Mouse (Mus musculus): ENCODE data around the gene Bend4. TPM values are rescaled to one million over a fixed set of nuclear protein-coding genes. Genes with fewer than 3 reads are reported as not detected.

Gene Bend4
- polyA plus RNA-seq, 1 experiment from 2014 or later, result 10.5 TPM

DNA sequence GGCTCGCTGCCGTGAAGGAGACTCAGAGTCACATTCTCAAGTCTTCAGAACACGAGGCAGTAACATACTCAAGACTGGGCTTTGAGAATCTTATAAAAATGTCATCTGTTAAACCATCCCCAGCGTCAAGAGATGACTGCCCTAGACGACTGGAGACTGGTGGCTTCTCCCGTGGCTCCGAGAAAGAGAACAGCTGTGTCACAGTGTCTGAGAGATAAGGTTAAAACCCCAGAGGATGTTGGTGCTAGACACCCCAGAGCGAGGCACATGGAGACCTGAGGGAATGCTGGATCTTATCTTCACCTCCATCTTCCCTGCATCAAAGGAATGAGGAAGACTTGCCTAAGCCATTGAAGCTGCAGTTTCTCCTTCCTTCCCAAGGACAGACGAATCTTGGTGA, 23.2 kb downstream of the Bend4 start:
- Histone ChIP-seq H3K4me3 (no peak overlapping the region), H3K27ac (replicated peaks) (no peak overlapping the region), H3K9me3 (no peaks in the 10 kb centered on the region), H3K27me3 (replicated peaks; ENCODE audit: low read depth, poor library complexity, severe bottlenecking) (no peaks in the 10 kb centered on the region), H3K36me3 (replicated peaks) (peaks cover 21% of the 10 kb centered on the region), H3K4me1 (0 out of 2 replicates have a peak, but pooled peaks cover 5% of the 10 kb centered on the region)
- no peak for DNase-seq (ENCODE audit: low spot score)
- 87% methylated on average over 9 of the region's 9 CpGs for WGBS

- WGBS, result 84% methylated on average over 7 of the region's 7 CpGs
- 0 out of 2 replicates have a peak, but pooled peaks cover 5% of the 10 kb centered on the region for H3K4me1 ChIP-seq
Observed at GRCm38 (mm10) chr5:67404380-67404779, 23.7 kb downstream of the Bend4 start.

GRCm38 (mm10) chr5:67401612-67402011, 26.5 kb downstream of the Bend4 start:
- H3K9me3 ChIP-seq, result no peaks in the 10 kb centered on the region
- DNase-seq (ENCODE audit: low spot score), result no peak
- H3K4me1 ChIP-seq, result 0 out of 2 replicates have a peak, but pooled peaks cover 5% of the 10 kb centered on the region
- H3K27ac ChIP-seq (replicated peaks), result no peak overlapping the region
- no peaks in the 10 kb centered on the region for H3K27me3 ChIP-seq (replicated peaks; ENCODE audit: low read depth, poor library complexity, severe bottlenecking)
- H3K36me3 ChIP-seq (replicated peaks), result peaks cover 43% of the 10 kb centered on the region
- no peak overlapping the region for H3K4me3 ChIP-seq
- WGBS, result 76% methylated on average over 9 of the region's 9 CpGs

More at GRCm38 (mm10) chr5:67404380-67404779, 23.7 kb downstream of the Bend4 start:
- Histone ChIP-seq H3K27ac (replicated peaks) (no peak overlapping the region), H3K36me3 (replicated peaks) (peaks cover 21% of the 10 kb centered on the region), H3K9me3 (no peaks in the 10 kb centered on the region), H3K27me3 (replicated peaks; ENCODE audit: low read depth, poor library complexity, severe bottlenecking) (no peaks in the 10 kb centered on the region), H3K4me3 (no peak overlapping the region)
- DNase-seq (ENCODE audit: low spot score), result no peak

- Histone ChIP-seq H3K36me3 (replicated peaks) (peaks cover 43% of the 10 kb centered on the region), H3K9me3 (no peaks in the 10 kb centered on the region), H3K27ac (replicated peaks) (no peak overlapping the region), H3K4me1 (0 out of 2 replicates have a peak, but pooled peaks cover 5% of the 10 kb centered on the region), H3K4me3 (no peak overlapping the region), H3K27me3 (replicated peaks; ENCODE audit: low read depth, poor library complexity, severe bottlenecking) (no peaks in the 10 kb centered on the region)
- DNase-seq (ENCODE audit: low spot score), result no peak
- WGBS, result 91% methylated on average over 12 of the region's 12 CpGs
Observed at GRCm38 (mm10) chr5:67400608-67401480, 27.3 kb downstream of the Bend4 start.

DNA sequence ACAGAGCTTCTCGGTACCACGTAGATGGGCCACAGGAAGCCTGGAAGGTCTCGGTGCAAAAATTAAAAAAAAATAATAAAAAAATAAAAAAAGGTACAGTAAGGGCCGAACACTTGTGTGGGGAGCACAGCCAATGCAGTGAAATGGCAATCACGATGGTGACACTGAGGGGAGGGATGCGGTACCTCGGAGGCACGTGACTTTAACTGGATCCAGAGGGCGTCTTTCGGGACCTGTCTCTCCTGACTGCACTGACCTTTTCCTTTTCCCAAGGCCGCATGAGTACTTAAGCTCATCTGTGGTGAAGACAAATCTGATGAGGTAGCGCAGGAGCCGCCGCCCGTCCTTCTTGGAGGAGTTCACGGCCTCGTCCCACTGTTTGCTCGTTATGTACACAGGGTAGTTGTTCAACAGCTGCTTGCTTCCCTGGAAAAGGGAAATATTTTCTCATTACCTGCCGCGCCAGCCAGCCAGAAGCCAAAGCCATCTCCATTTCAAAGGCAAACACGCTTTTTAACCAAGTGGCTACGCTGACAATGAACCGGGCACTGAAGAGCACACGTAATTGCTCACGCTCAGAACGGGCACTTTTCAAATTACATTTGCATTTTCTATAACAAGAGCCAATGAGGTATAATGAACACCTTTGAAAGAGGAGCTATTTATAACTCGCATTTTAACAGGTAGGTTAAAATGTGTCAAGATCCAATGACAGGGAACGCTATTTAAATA, 28.1 kb downstream of the Bend4 start:
- Histone ChIP-seq H3K36me3 (replicated peaks) (peaks cover 40% of the 10 kb centered on the region), H3K27ac (replicated peaks) (no peak overlapping the region), H3K4me1 (0 out of 2 replicates have a peak, but pooled peaks cover 5% of the 10 kb centered on the region), H3K4me3 (no peak overlapping the region), H3K27me3 (replicated peaks; ENCODE audit: low read depth, poor library complexity, severe bottlenecking) (no peaks in the 10 kb centered on the region), H3K9me3 (no peaks in the 10 kb centered on the region)
- WGBS, result 89% methylated on average over 28 of the region's 28 CpGs
- no peak for DNase-seq (ENCODE audit: low spot score)

- no peaks in the 10 kb centered on the region for H3K9me3 ChIP-seq
- H3K27ac ChIP-seq (replicated peaks), result no peak overlapping the region
- no peaks in the 10 kb centered on the region for H3K27me3 ChIP-seq (replicated peaks; ENCODE audit: low read depth, poor library complexity, severe bottlenecking)
- 0 out of 2 replicates have a peak, but pooled peaks cover 5% of the 10 kb centered on the region for H3K4me1 ChIP-seq
- DNase-seq (ENCODE audit: low spot score), result peak; percentile 45
- H3K36me3 ChIP-seq (replicated peaks), result peaks cover 24% of the 10 kb centered on the region
- no peak overlapping the region for H3K4me3 ChIP-seq
- 78% methylated on average over 14 of the region's 14 CpGs for WGBS
Observed at GRCm38 (mm10) chr5:67397186-67397585, 30.9 kb downstream of the Bend4 start.

- peaks cover 24% of the 10 kb centered on the region for H3K36me3 ChIP-seq (replicated peaks)
- 90% methylated on average over 11 of the region's 11 CpGs for WGBS
- no peak overlapping the region for H3K4me3 ChIP-seq
- H3K27me3 ChIP-seq (replicated peaks; ENCODE audit: low read depth, poor library complexity, severe bottlenecking), result no peaks in the 10 kb centered on the region
- no peaks in the 10 kb centered on the region for H3K9me3 ChIP-seq
- H3K27ac ChIP-seq (replicated peaks), result no peak overlapping the region
- no peaks in the 10 kb centered on the region for H3K4me1 ChIP-seq
- DNase-seq (ENCODE audit: low spot score), result no peak
Observed at GRCm38 (mm10) chr5:67395211-67395851, 32.8 kb downstream of the Bend4 start.

DNA sequence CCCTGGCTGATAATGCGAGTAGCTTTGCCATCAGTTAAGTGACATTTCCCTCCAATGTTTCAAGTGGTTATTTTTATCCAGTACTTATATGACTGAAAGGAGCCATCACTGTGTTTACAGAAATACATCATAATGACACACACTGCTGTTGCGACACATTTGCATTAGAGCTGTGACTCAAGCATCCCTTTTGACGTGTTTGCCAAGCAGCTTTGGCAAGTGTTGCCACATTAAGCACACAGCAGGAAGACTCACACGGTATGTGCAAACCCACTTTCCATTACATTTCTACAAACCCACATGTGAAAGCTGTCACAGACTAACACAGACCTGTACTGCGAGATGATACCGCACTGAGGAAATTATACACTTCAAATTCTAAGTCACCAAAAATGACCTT, 34.2 kb downstream of the Bend4 start:
- DNase-seq (ENCODE audit: low spot score), result no peak
- Histone ChIP-seq H3K27me3 (replicated peaks; ENCODE audit: low read depth, poor library complexity, severe bottlenecking) (no peaks in the 10 kb centered on the region), H3K4me1 (no peaks in the 10 kb centered on the region), H3K9me3 (no peaks in the 10 kb centered on the region), H3K36me3 (replicated peaks) (peaks cover 22% of the 10 kb centered on the region), H3K4me3 (no peak overlapping the region), H3K27ac (replicated peaks) (no peak overlapping the region)
- 91% methylated on average over 6 of the region's 6 CpGs for WGBS

DNA sequence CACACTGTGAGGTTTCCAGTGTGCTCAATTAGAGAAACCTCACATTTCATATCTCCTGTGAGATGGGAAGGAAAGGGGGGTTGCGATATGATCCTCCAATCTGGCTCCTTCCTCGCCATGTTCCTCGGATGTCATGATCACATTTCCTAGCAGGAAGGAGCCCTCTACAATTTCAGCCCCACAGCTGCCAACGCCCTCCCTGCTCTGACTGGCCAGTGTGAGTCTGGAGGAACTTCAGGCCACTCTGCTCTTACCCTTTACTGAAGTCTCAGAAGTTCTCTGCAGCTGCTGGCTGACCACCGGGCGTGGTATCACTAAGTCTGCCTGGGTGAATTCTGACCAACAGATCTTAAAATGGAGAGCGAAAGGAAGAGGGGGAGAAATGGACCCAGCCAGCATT, 45.6 kb downstream of the Bend4 start:
- Histone ChIP-seq H3K27me3 (replicated peaks; ENCODE audit: low read depth, poor library complexity, severe bottlenecking) (no peaks in the 10 kb centered on the region), H3K4me1 (0 out of 2 replicates have a peak, but pooled peaks cover 2% of the 10 kb centered on the region), H3K36me3 (replicated peaks) (peaks cover 6% of the 10 kb centered on the region; the same call in 1 of the 2 replicates), H3K27ac (replicated peaks) (no peak overlapping the region), H3K9me3 (no peaks in the 10 kb centered on the region), H3K4me3 (no peak overlapping the region)
- WGBS, result 85% methylated on average over 7 of the region's 7 CpGs
- no peak for DNase-seq (ENCODE audit: low spot score)

GRCm38 (mm10) chr5:67381690-67382089, 46.4 kb downstream of the Bend4 start:
- no peaks in the 10 kb centered on the region for H3K9me3 ChIP-seq
- WGBS, result 90% methylated on average over 2 of the region's 2 CpGs
- no peak overlapping the region for H3K27ac ChIP-seq (replicated peaks)
- peaks cover 6% of the 10 kb centered on the region; the same call in 1 of the 2 replicates for H3K36me3 ChIP-seq (replicated peaks)
- H3K27me3 ChIP-seq (replicated peaks; ENCODE audit: low read depth, poor library complexity, severe bottlenecking), result no peaks in the 10 kb centered on the region
- 0 out of 2 replicates have a peak, but pooled peaks cover 2% of the 10 kb centered on the region for H3K4me1 ChIP-seq
- no peak overlapping the region for H3K4me3 ChIP-seq
- DNase-seq (ENCODE audit: low spot score), result no peak

DNA sequence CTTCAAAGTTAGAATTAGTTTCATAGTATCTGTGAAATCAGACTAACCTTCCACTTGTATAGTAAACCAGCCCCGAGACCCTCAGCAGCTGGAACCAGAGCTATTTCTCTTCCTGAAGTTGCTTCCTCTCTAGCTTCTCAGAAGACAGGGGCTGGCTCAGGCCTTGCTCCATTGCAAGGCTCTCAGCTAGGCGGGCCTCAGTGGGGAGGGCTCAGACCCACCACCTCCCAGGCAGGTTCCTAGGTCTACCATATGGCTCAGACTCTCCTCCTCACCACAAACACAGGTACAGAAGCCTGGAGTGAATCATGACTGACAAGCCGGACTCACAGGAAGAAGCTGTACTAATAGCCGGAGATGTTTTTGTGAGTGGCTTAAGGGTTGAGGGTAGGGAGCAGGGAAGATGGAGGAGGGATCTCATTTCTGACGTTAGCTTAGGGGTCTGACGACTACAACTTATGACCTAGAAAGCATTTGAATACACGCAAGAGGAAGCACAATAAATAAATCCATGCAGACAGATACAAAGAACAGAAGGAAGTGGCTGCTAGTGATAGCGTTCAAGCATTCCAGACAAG, 51.0 kb downstream of the Bend4 start:
- 81% methylated on average over 8 of the region's 8 CpGs for WGBS
- Histone ChIP-seq H3K4me3 (no peak overlapping the region), H3K4me1 (0 out of 2 replicates have a peak, but pooled peaks cover 2% of the 10 kb centered on the region), H3K9me3 (no peaks in the 10 kb centered on the region), H3K27me3 (replicated peaks; ENCODE audit: low read depth, poor library complexity, severe bottlenecking) (no peaks in the 10 kb centered on the region), H3K36me3 (replicated peaks) (no peaks in the 10 kb centered on the region), H3K27ac (replicated peaks) (no peak overlapping the region)
- no peak for DNase-seq (ENCODE audit: low spot score)

DNA sequence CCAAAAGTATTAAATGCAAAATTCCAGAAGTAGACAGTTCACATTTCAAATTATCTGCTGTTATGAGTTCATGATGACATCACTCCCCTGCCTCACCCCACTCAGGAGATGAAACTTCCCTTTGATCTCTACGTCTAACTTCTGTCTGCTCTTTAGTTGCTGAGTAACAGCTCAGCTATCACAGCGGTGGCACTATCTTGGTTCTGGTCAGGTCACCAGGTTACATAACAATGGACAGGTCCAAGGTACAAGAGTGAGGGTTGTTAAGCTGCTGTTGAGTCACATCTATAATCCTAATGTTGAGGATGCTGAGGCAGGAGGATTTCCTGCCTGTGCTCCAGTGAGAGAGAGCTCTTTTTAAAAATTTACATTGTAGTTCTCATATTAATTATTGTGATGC, 65.2 kb downstream of the Bend4 start:
- no peak overlapping the region for H3K4me3 ChIP-seq
- 80% methylated on average over 2 of the region's 2 CpGs for WGBS
- no peaks in the 10 kb centered on the region for H3K27me3 ChIP-seq (replicated peaks; ENCODE audit: low read depth, poor library complexity, severe bottlenecking)
- no peak for DNase-seq (ENCODE audit: low spot score)
- H3K36me3 ChIP-seq (replicated peaks), result no peaks in the 10 kb centered on the region
- no peak overlapping the region for H3K27ac ChIP-seq (replicated peaks)
- H3K4me1 ChIP-seq, result no peaks in the 10 kb centered on the region
- no peaks in the 10 kb centered on the region for H3K9me3 ChIP-seq

Data from embryonic facial prominence, embryonic 10.5 days (tissue).